Mouse (Mus musculus) granulocyte monocyte progenitor cell, adult 5-6 weeks (primary cell): Measurements from ENCODE around the gene Sp7. TPM values are rescaled to one million over a fixed set of nuclear protein-coding genes. Genes with fewer than 3 reads are reported as not detected.

Experiments
- ATAC-seq: replicated peaks from 2 replicates; pipeline ENCODE4 v1.8.0; 2016; ENCODE audit warnings: mild to moderate bottlenecking, moderate TSS enrichment, inconsistent platforms; ENCODE audit not compliant: poor library complexity, severe bottlenecking
- total RNA-seq, 2 experiments: library from RNA; stranded (forward) in 1 of 2; stranded (reverse) in 1 of 2; fragments of 200-712, 200-1000 nt in 1 of 2; fragments of >200 nt in 1 of 2; fragmentation: Nextera tagmentation in 1 of 2; gene quantifications; 2 replicates each; pipeline ENCODE4 v1.2.3; 2014 to 2017

The Sp7 gene
- total RNA-seq, 2 experiments from 2014 or later: not detected

DNA sequence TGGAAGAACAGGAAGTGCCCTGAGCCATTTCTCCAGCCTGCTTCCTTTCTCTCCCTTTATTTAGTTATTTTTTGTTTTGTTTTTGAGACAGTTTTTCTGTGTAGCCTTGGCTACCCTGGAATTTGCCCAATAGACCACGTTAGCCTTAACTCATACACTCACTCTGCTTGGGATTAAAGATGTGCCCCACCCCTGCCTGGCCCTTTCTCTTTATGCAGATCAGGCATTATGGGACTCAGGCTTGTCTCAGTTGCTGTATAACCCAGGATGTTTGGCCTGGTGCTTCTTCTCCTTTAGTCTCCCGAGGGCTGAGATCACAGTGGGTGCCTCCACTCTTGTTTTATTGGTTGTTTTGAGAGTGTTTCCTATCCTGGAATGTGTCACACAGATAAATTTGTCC lies 25.5 kb upstream of the Sp7 start:
- no peak for ATAC-seq

GRCm38 (mm10) chr15:102388942-102389341 lies 22.0 kb upstream of the Sp7 start:
- no peak for ATAC-seq

DNA sequence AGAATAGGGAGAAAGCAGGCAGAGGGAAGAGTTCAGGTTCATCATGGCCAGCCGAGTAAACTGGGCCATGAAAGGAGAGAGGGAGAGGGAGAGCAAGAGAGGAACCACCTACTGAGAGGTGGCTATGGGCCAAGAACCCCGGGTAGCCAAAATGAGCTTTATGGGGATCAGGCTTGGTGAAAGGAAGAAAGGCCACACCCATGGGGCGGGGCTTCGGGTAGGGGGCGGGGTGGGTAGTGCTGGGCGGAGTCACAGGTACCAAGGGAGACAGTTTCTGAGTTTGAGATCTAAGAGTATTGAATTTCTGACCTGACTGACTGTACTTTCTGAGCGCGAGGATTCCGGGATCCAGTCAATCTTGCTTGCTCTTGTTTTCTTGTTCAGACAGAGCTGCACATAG lies 19.7 kb upstream of the Sp7 start:
- ATAC-seq: peak; percentile 84

GRCm38 (mm10) chr15:102383671-102384070 lies 16.7 kb upstream of the Sp7 start:
- no peak for ATAC-seq

DNA sequence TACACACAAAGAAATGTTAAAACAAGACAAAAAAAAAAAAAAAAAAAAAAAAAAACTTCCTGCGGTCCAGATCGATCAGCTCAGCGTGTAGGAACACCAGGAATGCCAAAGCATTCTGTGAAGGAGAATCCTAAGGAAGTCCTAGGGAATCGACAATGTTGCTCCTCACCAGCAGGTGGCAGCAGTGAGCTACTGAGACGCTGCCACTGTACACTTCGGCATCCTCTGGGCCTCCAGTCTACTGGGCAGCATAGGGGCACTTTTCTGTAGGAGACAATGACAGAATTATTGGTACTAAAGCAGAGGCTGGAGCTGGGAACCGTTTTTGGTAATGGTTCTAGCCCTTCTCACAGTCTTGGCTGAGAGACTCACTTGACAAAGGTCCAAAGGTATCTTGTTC lies 14.6 kb upstream of the Sp7 start:
- ATAC-seq: peak; percentile 63

DNA sequence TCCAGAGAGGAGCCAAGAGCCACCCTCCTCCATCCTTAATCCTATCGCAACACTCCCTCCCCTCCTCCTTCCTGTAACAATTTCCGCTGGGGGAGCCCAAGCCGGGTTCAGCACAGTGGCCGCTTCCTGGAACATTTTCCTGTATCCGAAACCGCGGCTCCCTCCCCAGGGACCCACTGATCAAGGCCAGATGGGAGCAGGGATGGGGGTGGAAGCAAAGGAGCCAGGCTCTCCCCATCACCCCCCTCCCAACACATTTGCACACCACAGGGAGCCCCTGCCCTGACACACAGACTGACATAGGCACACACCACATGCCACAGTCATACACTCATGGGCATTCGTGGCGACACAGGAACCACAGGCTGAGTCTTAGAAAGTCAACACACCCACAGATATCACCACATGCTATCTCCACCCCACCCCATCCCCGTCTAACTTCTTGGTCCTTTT lies 10.9 kb upstream of the Sp7 start:
- peak; percentile 43 for ATAC-seq

DNA sequence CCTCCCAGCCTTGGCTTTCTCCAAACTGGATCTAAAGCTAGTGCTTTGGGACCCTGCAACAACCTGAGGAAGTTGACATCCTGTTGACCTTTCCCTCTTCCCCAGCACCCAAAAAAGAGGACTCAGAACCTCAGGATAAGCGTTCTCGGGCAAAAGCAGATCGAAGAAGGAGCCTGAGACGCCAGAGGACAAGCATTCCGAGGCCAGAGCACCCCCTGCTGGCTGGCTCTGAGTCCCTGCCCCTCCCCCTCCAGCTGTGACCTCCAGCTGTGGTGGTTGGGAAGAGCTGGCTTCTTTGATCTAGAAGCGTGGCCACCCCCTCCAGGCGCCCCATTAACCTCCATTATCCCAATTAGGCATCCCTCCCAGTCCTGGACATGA lies 10.2 kb upstream of the Sp7 start:
- ATAC-seq: peak; percentile 65

- ATAC-seq: peak; percentile 74
Observed at GRCm38 (mm10) chr15:102376453-102377162, 9.6 kb upstream of the Sp7 start.

GRCm38 (mm10) chr15:102370727-102371126 lies 3.7 kb upstream of the Sp7 start:
- ATAC-seq: no peak

GRCm38 (mm10) chr15:102369972-102370371 lies 3.0 kb upstream of the Sp7 start:
- no peak for ATAC-seq

DNA sequence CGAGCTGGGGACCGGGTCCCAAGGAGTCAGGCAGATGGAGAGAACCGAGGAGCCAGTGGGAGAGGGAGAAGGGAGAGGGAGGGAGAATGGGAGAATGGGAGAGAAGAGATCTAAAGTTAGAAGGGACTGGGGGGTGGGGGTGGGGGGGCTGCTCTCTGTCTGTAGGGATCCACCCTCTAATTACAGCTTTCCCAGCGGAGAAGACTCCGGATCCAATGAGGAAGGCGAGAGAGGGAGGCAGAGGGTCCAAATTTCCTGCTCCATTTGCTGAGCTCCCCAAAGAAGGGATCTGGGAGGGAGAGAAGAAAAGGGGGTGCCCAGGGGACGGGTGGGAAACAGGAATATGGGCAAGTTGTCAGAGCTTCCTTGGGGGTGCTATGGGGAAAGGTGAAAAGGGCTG lies 744 bp downstream of the Sp7 start:
- ATAC-seq: no peak

DNA sequence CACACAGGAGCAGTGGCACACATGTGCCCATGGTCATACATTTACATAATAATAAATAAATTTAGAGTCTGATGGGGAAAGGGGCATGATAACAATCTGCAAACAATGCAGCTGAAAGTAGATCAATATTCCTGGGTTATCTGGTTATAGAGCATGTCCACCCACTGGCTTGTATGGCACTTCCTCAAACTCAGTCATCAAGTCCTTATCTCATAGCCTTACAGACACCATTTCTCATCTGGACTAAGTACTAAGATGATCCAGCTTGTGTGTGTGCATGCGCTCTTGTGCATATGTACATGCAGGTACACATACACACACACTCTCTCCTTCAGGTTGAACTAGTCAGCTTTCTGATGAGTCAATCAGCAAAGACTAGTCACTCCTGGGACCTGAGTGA lies 2.3 kb downstream of the Sp7 start:
- ATAC-seq: peak; percentile 44; the same call in 1 of the 2 replicates

- ATAC-seq: peak; percentile 23; the same call in 1 of the 2 replicates
Observed at GRCm38 (mm10) chr15:102362648-102363047, 4.3 kb downstream of the Sp7 start.

GRCm38 (mm10) chr15:102358834-102359233 lies 8.1 kb downstream of the Sp7 start:
- no peak for ATAC-seq

- ATAC-seq: peak; percentile 21; the same call in 1 of the 2 replicates
Observed at GRCm38 (mm10) chr15:102358126-102358525, 8.9 kb downstream of the Sp7 start.

DNA sequence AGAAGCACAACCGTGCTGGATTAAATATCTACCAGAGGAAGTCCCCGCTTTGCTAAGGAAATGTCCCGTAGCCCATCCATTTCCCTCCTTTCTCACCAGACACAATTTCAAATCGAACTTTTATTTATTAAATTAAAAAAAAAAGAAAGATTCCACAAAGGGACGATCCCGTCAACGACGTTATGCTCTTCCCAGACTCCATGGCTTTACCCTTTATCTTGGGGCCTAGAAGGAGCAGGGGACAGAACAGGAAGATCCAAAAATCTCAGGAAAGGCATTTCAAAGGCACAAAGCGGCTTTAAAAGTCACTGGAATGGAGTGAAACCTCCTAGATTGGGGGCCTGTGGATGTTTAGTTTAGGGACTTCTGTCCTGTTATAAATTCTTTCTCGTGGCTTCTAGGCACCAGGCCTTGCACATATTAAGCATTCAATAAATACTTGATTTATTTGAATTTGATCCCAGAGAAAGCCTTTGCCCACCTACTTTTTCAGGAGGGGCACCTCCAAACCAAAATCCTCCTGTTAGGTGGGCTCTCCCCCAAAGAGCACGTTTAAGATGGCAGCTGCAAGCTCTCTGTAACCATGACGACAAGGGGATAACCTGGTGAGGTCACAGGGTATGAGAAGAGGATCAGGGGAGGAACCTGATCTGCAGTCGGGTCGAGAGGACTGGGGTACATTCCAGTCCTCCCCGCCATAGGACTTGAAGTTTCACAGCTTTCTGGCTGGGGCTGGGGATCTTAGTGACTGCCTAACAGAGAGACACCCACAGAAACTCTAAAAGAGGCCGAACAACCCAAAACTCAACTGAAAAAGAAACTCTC lies 10.3 kb downstream of the Sp7 start:
- no peak for ATAC-seq

DNA sequence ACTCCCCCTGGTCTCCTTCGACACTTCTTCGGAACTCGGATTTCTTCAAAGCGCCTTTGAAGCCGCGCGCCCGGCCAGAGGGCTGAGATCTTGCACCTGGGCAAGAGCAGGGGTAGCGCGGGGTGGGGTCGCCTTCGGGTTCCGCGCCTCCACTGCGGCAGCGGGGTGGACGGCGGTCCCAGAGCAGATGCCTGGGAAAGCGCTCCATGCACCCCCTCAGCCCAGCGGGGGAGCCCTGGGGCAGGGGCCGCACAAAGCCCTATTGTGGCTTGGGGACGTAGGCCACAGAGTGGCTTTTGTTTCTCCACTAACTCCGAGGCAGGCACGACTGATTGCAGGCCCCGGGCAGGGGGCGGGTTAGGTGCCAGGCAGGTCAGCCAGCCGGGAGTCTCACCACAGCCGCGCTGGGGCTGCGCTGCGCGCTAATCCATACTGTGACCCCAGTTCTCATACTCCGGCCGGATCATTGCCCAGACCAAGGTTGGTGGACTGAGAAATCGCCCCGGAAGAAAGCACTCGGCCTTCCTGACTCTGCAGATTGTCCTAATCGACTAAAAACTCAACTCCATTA lies 11.0 kb downstream of the Sp7 start:
- ATAC-seq: peak; percentile 18; the same call in 1 of the 2 replicates

- 0 out of 2 replicates have a peak, but pooled peaks have one; percentile 23 for ATAC-seq
Observed at GRCm38 (mm10) chr15:102355134-102355870, 11.7 kb downstream of the Sp7 start.

DNA sequence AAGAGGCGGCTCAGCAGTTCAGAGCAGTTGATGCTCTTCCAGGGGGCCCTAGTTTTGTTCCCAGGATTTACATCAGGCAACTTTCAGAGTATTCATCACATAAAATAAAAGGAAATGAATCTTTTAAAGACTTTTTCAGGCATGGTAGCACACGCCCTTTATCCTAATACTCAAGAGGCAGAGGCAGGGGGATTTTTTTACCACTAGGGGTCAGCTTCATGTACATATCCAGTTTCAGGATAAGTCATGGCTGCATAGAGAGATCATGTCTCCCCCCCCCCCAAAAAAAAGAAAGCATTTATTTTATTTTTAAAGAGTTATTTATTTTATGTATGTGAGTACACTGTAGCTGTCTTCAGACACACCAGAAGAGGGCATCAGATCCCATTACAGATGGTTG lies 13.0 kb downstream of the Sp7 start:
- ATAC-seq: no peak

DNA sequence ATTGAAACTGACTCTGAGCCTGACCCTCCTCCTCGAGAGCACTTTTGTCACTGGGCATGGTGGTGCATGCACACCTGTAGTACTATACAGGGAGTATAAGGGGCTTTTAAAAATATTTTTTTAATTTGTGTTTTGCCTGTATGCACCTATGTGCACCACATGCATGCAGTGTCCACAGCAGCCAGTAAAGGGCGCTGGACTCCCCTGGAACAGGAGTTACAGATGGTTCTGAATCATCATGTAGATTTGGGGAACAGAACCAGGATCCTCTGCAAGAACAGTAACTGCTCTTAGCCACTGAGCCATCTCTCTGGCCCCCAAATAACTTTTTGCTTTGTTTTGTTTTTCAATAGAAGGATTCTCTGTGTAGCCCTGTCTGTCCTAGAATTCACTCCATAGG lies 14.8 kb downstream of the Sp7 start:
- ATAC-seq: no peak

DNA sequence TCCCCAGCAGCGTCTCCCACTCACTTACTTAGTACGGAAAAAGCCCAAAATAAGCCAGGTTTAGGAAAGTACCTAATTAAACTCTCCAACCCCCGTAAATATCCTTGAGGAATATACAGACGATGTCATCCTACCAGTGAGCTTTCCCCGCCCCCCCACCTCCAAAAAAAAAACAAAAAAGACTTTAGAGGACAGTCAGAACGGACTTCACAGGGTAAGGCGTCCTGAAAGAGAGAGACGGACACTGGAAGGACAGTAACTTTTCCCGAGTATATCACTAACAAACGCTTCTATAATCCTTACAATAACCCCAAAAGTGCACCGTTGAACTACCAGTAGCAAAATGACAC lies 16.1 kb downstream of the Sp7 start:
- ATAC-seq: peak; percentile 12
